Mouse (Mus musculus): ENCODE data around the gene St8sia6. TPM values are rescaled to one million over a fixed set of nuclear protein-coding genes. Genes with fewer than 3 reads are reported as not detected.
"Not testable (repeated sequence)": the region's sequence is repeated elsewhere in the genome, so short reads cannot be mapped to it uniquely, and the experiment has no call there.

The St8sia6 gene
- polyA plus RNA-seq, 1 experiment from 2014 or later, result 0.34 TPM

GRCm38 (mm10) chr2:13789365-13789764 is 4.5 kb downstream of the St8sia6 start:
- Histone ChIP-seq H3K27me3 (peaks cover 13% of the 10 kb centered on the region; the same call in 1 of the 2 replicates), H3K4me1 (peaks cover 9% of the 10 kb centered on the region), H3K36me3 (no peaks in the 10 kb centered on the region), H3K9me3 (no peaks in the 10 kb centered on the region), H3K4me3 (no peak overlapping the region), H3K4me2 (replicated peaks) (no peak overlapping the region), H3K9ac (replicated peaks) (no peak overlapping the region), H3K27ac (replicated peaks) (no peak overlapping the region)
- no peak for ATAC-seq (replicated peaks)
- 50% methylated on average over 1 of the region's 1 CpGs for WGBS

GRCm38 (mm10) chr2:13786577-13787168 is 7.2 kb downstream of the St8sia6 start:
- Histone ChIP-seq H3K9me3 (no peaks in the 10 kb centered on the region), H3K36me3 (no peaks in the 10 kb centered on the region), H3K4me2 (replicated peaks) (no peak overlapping the region), H3K4me1 (no peaks in the 10 kb centered on the region), H3K4me3 (no peak overlapping the region), H3K27me3 (no peaks in the 10 kb centered on the region), H3K9ac (replicated peaks) (no peak overlapping the region), H3K27ac (replicated peaks) (no peak overlapping the region)
- ATAC-seq (replicated peaks), result no peak
- 73% methylated on average over 1 of the region's 1 CpGs for WGBS

- H3K4me2 ChIP-seq (replicated peaks); ATAC-seq (replicated peaks); H3K27me3 ChIP-seq; H3K27ac ChIP-seq (replicated peaks); H3K36me3 ChIP-seq; H3K9me3 ChIP-seq; H3K9ac ChIP-seq (replicated peaks); H3K4me1 ChIP-seq; H3K4me3 ChIP-seq: not testable (repeated sequence)
- WGBS, result 71% methylated on average over 3 of the region's 3 CpGs
These were observed 7.9 kb downstream of the St8sia6 start for GRCm38 (mm10) chr2:13785992-13786391.

GRCm38 (mm10) chr2:13785247-13785646 is 8.6 kb downstream of the St8sia6 start:
- Histone ChIP-seq H3K9ac (replicated peaks) (no peak overlapping the region), H3K27me3 (no peaks in the 10 kb centered on the region), H3K9me3 (no peaks in the 10 kb centered on the region), H3K4me3 (no peak overlapping the region), H3K36me3 (no peaks in the 10 kb centered on the region), H3K4me2 (replicated peaks) (no peak overlapping the region), H3K4me1 (no peaks in the 10 kb centered on the region), H3K27ac (replicated peaks) (no peak overlapping the region)
- no peak for ATAC-seq (replicated peaks)
- WGBS, result 75% methylated on average over 2 of the region's 2 CpGs

GRCm38 (mm10) chr2:13784448-13784847 is 9.4 kb downstream of the St8sia6 start:
- no peak for ATAC-seq (replicated peaks)
- H3K4me1 ChIP-seq, result no peaks in the 10 kb centered on the region
- no peaks in the 10 kb centered on the region for H3K9me3 ChIP-seq
- H3K4me3 ChIP-seq, result no peak overlapping the region
- H3K9ac ChIP-seq (replicated peaks), result no peak overlapping the region
- H3K4me2 ChIP-seq (replicated peaks), result no peak overlapping the region
- H3K27me3 ChIP-seq, result no peaks in the 10 kb centered on the region
- H3K27ac ChIP-seq (replicated peaks), result no peak overlapping the region
- 92% methylated on average over 1 of the region's 1 CpGs for WGBS
- H3K36me3 ChIP-seq, result no peaks in the 10 kb centered on the region

GRCm38 (mm10) chr2:13777032-13777431 is 16.8 kb downstream of the St8sia6 start:
- no peak overlapping the region for H3K27ac ChIP-seq (replicated peaks)
- no peak overlapping the region for H3K9ac ChIP-seq (replicated peaks)
- H3K4me2 ChIP-seq (replicated peaks), result no peak overlapping the region
- no peaks in the 10 kb centered on the region for H3K27me3 ChIP-seq
- no peak for ATAC-seq (replicated peaks)
- no peaks in the 10 kb centered on the region for H3K4me1 ChIP-seq
- no peaks in the 10 kb centered on the region for H3K9me3 ChIP-seq
- H3K4me3 ChIP-seq, result no peak overlapping the region
- H3K36me3 ChIP-seq, result no peaks in the 10 kb centered on the region

- ATAC-seq (replicated peaks), result no peak
- H3K27me3 ChIP-seq, result no peaks in the 10 kb centered on the region
- H3K4me3 ChIP-seq, result no peak overlapping the region
These were observed 17.4 kb downstream of the St8sia6 start for GRCm38 (mm10) chr2:13776453-13776852.

GRCm38 (mm10) chr2:13775056-13775455 is 18.8 kb downstream of the St8sia6 start:
- H3K4me2 ChIP-seq (replicated peaks), result no peak overlapping the region
- H3K9me3 ChIP-seq, result no peaks in the 10 kb centered on the region
- no peak overlapping the region for H3K4me3 ChIP-seq
- H3K36me3 ChIP-seq, result no peaks in the 10 kb centered on the region
- H3K4me1 ChIP-seq, result no peaks in the 10 kb centered on the region
- H3K9ac ChIP-seq (replicated peaks), result no peak overlapping the region
- 92% methylated on average over 3 of the region's 3 CpGs for WGBS
- ATAC-seq (replicated peaks), result no peak
- no peaks in the 10 kb centered on the region for H3K27me3 ChIP-seq
- no peak overlapping the region for H3K27ac ChIP-seq (replicated peaks)

More at GRCm38 (mm10) chr2:13776453-13776852, 17.4 kb downstream of the St8sia6 start:
- H3K36me3 ChIP-seq, result no peaks in the 10 kb centered on the region
- no peaks in the 10 kb centered on the region for H3K4me1 ChIP-seq
- H3K4me2 ChIP-seq (replicated peaks), result no peak overlapping the region
- no peak overlapping the region for H3K9ac ChIP-seq (replicated peaks)
- no peak overlapping the region for H3K27ac ChIP-seq (replicated peaks)
- 80% methylated on average over 1 of the region's 1 CpGs for WGBS
- H3K9me3 ChIP-seq, result no peaks in the 10 kb centered on the region

GRCm38 (mm10) chr2:13768524-13768923 is 25.3 kb downstream of the St8sia6 start:
- Histone ChIP-seq H3K4me2 (replicated peaks) (no peak overlapping the region), H3K27me3 (no peaks in the 10 kb centered on the region), H3K36me3 (no peaks in the 10 kb centered on the region), H3K4me3 (no peak overlapping the region), H3K9ac (replicated peaks) (no peak overlapping the region), H3K27ac (replicated peaks) (no peak overlapping the region), H3K4me1 (no peaks in the 10 kb centered on the region), H3K9me3 (no peaks in the 10 kb centered on the region)
- no peak for ATAC-seq (replicated peaks)
- 71% methylated on average over 5 of the region's 5 CpGs for WGBS

- Histone ChIP-seq H3K4me3 (no peak overlapping the region), H3K36me3 (no peaks in the 10 kb centered on the region), H3K27me3 (no peaks in the 10 kb centered on the region), H3K4me1 (no peaks in the 10 kb centered on the region), H3K27ac (replicated peaks) (no peak overlapping the region), H3K4me2 (replicated peaks) (no peak overlapping the region), H3K9me3 (no peaks in the 10 kb centered on the region), H3K9ac (replicated peaks) (no peak overlapping the region)
- 60% methylated on average over 9 of the region's 9 CpGs for WGBS
- ATAC-seq (replicated peaks), result no peak
These were observed 26.1 kb downstream of the St8sia6 start for GRCm38 (mm10) chr2:13767532-13768411.

- Histone ChIP-seq H3K9me3 (no peaks in the 10 kb centered on the region), H3K4me3 (no peak overlapping the region), H3K36me3 (no peaks in the 10 kb centered on the region), H3K27me3 (no peaks in the 10 kb centered on the region), H3K4me1 (no peaks in the 10 kb centered on the region), H3K9ac (replicated peaks) (no peak overlapping the region), H3K4me2 (replicated peaks) (no peak overlapping the region), H3K27ac (replicated peaks) (no peak overlapping the region)
- no peak for ATAC-seq (replicated peaks)
These were observed 33.5 kb downstream of the St8sia6 start for GRCm38 (mm10) chr2:13760366-13760765.

GRCm38 (mm10) chr2:13757412-13757811 is 36.5 kb downstream of the St8sia6 start:
- H3K4me3 ChIP-seq, result no peak overlapping the region

More at GRCm38 (mm10) chr2:13757412-13757811, 36.5 kb downstream of the St8sia6 start:
- WGBS, result 96% methylated on average over 7 of the region's 7 CpGs
- Histone ChIP-seq H3K4me2 (replicated peaks) (no peak overlapping the region), H3K27me3 (no peaks in the 10 kb centered on the region), H3K9me3 (no peaks in the 10 kb centered on the region), H3K4me1 (no peaks in the 10 kb centered on the region), H3K9ac (replicated peaks) (no peak overlapping the region), H3K36me3 (no peaks in the 10 kb centered on the region), H3K27ac (replicated peaks) (no peak overlapping the region)
- no peak for ATAC-seq (replicated peaks)
